Mouse (Mus musculus) frontal cortex, adult 2 months (tissue): ENCODE data around the gene Hspa1l. TPM values are rescaled to one million over a fixed set of nuclear protein-coding genes. Genes with fewer than 3 reads are reported as not detected.
"Not testable (repeated sequence)": the region's sequence is repeated elsewhere in the genome, so short reads cannot be mapped to it uniquely, and the experiment has no call there.

ENCODE experiments used
- DNase-seq, 2 experiments: peaks; one replicate each; pipeline ENCODE4 v3.0.0; 2022; ENCODE audit warnings: low spot score in 1 of 2; ENCODE audit errors: extremely low spot score in 1 of 2
- polyA plus RNA-seq: library from polyadenylated mRNA; depleted of rRNA; stranded (reverse); fragments of >200 nt; gene quantifications from 2 replicates; pipeline ENCODE4 v1.2.3, GENCODE M21; 2012

Gene Hspa1l
- polyA plus RNA-seq, 1 experiment: 0.40 TPM

DNA sequence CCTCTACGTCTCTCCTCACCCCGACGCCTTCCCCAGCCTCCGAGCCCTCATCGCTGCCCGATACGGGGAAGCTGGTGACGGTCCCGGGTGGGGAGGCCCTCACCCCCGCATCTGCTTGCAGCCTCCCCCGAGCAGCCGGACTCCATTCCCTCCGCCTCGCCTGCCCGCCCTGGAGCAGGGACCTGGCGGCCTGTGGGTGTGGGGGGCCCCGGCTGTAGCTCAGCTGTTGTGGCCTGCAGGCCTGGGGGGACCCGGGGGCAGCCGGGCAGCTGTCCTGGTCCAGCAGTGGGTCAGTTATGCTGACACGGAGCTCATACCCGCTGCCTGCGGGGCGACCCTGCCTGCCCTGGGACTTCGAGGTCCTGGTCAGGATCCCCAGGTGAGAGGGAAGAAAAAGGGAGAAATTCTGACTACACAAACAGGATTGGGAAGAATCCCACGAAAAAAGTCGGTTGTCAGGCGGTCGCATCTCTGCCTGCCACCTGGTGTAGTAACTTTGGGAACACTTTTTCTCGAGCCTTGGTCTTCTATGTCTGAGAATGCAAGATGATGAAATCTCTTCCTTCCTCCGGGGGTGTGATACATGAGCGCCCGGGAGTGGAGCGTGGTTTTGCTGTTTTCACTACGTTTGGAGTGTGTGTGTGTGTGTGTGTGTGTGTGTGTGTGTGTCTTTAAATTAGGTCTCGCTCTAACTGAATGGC lies 29.1 kb downstream of the Hspa1l start:
- peak in 1 of 2 experiments; percentile 56 for DNase-seq

- no peak for DNase-seq
Observed at GRCm38 (mm10) chr17:35002153-35002865, 29.8 kb downstream of the Hspa1l start.

GRCm38 (mm10) chr17:35003022-35003838 lies 30.7 kb downstream of the Hspa1l start:
- no peak for DNase-seq

- DNase-seq: no peak
Observed at GRCm38 (mm10) chr17:35004075-35004717, 31.7 kb downstream of the Hspa1l start.

DNA sequence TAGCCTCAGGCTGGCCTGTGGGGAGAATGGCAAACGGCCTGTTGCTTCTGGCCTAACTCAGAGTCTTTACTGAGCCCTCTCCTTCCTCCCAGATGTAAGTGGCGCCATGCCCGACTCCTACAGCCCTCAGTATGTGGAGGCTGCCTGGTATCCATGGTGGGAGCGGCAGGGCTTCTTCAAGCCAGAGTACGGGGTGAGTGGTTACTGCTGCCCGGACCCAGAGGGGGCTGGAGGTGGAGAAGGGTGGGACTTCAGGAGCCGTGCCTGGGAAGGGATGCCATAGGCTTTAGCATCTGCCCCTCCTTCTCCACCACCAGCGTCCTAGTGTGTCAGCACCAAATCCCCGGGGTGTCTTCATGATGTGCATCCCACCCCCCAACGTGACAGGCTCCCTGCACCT lies 32.7 kb downstream of the Hspa1l start:
- no peak for DNase-seq

DNA sequence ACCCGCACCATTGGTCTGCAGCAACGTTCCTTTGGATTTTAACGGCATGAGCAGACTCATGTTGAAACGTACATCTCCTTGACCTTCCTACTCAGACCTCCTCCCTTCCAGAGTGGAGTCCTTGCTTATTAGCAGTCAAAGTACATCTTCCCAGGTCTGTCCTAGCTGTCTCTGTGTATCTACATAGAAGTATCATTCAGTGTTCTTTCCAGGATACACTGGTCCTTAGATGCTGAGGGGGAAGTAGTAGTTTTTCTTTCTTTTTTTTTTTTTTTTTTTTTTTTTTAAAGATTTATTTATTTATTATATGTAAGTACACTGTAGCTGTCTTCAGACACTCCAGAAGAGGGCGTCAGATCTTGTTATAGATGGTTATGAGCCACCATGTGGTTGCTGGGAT lies 33.4 kb downstream of the Hspa1l start:
- DNase-seq: not testable (repeated sequence)

- no peak for DNase-seq
Observed at GRCm38 (mm10) chr17:35007387-35007991, 35.0 kb downstream of the Hspa1l start.

GRCm38 (mm10) chr17:35009586-35009985 lies 37.1 kb downstream of the Hspa1l start:
- no peak for DNase-seq

GRCm38 (mm10) chr17:35011440-35011839 lies 38.9 kb downstream of the Hspa1l start:
- DNase-seq: no peak

DNA sequence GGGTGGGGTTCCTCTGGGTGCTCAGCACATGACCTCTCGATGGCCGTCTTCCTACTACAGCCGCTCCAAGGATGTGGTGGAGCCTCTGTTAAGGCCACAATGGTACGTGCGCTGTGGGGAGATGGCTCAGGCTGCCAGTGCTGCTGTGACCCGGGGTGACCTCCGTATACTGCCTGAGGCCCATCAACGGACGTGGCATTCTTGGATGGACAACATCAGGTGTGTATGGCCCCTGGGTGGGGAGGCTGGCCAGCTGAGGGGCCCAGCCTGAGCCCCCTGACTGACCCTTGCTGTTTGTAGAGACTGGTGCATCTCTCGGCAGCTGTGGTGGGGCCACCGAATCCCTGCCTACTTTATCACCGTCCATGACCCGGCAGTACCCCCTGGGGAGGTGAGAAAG lies 39.9 kb downstream of the Hspa1l start:
- DNase-seq: no peak

DNA sequence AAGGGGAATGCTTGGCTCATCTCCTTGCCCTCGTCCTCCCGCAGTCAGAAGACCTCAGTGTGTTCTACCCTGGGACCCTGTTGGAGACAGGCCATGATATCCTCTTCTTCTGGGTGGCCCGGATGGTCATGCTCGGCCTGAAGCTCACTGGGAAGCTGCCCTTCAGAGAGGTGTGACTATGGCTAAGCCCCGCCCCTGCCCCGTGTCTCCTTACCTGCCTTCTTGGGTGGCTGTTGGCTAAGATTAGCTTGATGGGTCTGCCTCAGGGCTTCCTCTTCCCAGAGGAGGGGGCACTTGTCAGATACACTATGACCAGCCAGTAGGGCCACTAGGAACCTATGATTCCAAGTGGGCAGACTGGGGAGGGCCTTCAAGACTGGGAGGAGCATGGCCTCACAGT lies 40.7 kb downstream of the Hspa1l start:
- DNase-seq: no peak

- no peak for DNase-seq
Observed at GRCm38 (mm10) chr17:35015296-35015695, 42.8 kb downstream of the Hspa1l start.

GRCm38 (mm10) chr17:35016376-35016775 lies 43.9 kb downstream of the Hspa1l start, which contains the start of gene Vwa7:
Gene Vwa7, plus strand, starts transcription at chr17:35016579.
- peak in 1 of 2 experiments; percentile 18 for DNase-seq

DNA sequence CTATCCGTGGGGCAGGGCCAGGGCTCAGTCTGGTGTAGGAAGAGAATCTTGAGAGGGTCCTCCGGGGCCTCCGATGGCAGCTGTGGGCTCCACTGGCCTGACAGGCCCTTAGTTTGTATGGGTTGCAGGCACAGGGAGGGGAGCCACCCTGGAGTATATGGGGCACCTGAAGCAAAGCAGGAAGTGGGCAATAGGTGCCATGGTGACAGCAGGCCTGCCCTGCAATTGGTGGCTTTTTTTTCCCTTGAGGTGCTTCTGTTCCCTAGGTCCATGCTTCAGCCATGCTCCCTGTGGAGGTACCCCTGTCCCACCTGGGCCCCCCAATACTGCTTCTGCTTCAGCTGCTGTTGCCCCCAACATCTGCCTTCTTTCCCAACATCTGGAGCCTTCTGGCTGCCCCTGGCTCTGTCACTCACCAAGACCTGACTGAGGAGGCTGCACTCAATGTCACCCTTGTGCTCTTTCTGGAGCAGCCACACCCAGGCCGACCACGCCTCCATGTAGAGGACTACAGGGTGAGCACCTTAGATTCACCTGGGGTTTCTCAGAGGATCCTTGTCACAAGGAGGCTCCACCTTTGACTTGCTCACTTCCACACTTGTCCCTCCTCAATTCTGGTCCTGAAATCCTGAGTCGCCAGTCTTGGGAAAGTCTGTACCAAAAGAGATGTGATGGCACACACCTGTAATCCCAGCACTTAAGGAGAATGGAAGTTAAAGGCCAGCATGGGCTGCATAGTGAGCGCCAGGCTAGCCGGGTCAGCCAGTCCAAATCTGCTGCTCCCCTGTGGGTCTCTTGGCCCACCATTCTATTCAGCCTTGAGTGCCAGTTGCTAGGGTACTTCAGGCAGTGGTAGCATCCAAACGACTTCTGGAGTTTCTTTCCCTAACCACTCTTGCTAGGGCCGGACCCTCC lies 44.5 kb downstream of the Hspa1l start:
- DNase-seq: no peak

- no peak for DNase-seq
Observed at GRCm38 (mm10) chr17:35017706-35018030, 45.2 kb downstream of the Hspa1l start.

GRCm38 (mm10) chr17:35018171-35018570 lies 45.7 kb downstream of the Hspa1l start:
- DNase-seq: no peak

DNA sequence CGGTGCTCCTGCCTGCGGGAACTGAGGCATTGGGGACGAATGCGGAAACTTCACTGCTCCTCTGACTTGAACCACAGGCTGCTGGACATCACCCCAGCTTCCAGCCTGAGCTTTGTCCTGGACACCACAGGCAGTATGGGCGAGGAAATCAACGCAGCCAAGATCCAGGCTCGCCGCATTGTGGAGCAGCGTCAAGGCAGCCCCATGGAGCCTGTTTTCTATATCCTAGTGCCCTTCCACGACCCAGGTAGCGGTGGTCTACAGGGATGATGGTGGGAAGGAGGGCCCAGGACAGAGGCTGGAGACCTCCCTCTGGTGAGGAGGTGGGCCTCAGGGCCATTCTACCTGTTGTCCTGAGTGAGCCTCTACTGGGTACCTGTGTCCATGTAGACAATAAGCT lies 47.4 kb downstream of the Hspa1l start:
- DNase-seq: no peak

DNA sequence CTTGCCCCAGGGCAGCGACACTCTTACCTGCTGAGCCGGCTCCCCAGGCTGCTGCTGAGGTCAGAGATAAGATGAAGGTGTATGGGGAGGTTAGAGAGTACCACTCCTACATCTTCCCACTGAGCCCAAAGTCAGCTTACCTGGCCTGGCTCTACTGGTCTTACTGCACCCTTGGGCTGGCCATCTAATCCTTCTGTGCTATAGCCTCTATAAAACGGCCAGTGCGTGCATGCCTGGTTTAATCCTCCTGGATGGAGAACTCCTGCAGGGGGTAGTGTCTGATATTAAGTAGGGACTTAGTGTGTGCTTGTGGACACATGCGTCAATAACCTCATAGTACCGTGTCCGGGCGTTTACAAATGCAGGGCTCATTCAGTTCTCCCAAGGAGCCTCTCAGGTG lies 48.0 kb downstream of the Hspa1l start:
- DNase-seq: no peak

- DNase-seq: peak; percentile 57 to 94
Observed at GRCm38 (mm10) chr17:35021163-35021808, 48.8 kb downstream of the Hspa1l start.
